Mouse (Mus musculus) spleen, postnatal 10 days (tissue): ENCODE measurements around the gene Ccdc6.
"Not testable (repeated sequence)": the region's sequence is repeated elsewhere in the genome, so short reads cannot be mapped to it uniquely, and the experiment has no call there.

Experiments used
- DNase-seq, 2 experiments: peaks; one replicate each; pipeline ENCODE4 v3.0.0; 2021 to 2022; ENCODE audit warnings: low spot score in 2 of 2

Gene Ccdc6

DNA sequence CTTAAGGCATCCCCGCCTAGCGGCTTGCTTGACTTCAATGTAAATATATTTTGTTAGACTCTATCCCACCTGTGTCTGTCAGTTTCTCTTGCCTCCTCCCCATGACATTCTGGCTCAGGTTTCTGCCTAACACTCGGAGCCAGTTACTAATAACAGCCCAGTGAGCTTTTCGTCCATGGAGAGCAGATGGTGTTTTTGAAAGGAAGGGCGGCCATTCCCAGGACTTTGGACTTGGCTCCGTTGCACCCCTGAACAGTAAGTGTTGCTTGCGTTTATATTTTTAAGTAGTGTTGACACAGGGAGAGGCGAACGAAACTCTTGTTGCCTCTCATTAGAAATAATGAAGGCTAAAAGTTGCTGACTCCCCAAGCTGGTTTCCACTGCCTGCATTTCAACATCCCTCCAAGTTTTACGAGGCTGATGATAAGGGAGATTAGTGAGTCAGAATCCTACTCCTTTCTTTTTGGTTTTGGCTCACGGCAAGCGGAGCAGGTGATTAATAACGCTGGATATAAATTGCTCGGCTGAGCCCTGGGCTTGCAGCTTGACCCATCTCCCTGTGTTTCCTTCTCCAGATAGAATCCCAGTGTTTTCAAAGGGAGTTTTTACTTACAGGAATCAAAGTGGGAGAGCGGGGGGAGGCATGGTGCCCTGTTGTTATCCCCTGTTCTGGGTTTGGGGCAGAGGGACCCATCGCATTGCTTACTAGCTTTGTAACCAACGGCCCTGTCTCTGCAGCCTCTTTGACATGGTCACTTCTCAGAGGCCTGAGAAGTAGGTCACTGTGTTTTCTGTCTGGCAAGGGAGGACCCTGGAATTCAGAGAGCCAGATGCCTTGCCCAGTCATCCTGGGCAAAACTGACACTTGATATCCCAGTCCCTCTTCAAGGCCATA lies 107.8 kb downstream of the Ccdc6 start, which contains the start of gene Mrln:
TSS of gene Mrln (plus strand) at position 160 of the 895 bp plus-strand sequence.
- DNase-seq = no peak

DNA sequence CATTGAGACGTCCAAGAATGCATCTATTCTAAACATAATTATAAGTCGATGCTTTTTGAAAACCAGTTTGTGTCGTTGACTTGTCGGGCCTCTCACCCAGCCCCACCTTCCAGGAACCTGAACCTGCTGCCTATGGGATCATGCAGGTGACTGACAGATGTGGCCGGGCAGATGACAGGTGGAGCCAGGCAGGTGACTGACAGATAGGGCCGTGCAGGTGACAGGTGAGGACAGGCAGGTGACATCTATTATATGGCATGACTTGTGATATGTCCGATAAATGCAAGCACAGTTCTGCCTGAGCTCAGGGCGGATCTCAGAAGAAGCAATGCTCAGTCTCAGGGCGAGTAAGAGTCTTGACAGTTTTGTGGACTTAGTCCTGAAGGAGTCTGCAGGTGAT lies 114.4 kb downstream of the Ccdc6 start:
- DNase-seq = no peak

GRCm38 (mm10) chr10:70220971-70221370 lies 124.0 kb downstream of the Ccdc6 start:
- no peak for DNase-seq

- not testable (repeated sequence) for DNase-seq
Observed at GRCm38 (mm10) chr10:70222231-70222630, 125.3 kb downstream of the Ccdc6 start.

GRCm38 (mm10) chr10:70224571-70224970 lies 127.7 kb downstream of the Ccdc6 start:
- no peak for DNase-seq

DNA sequence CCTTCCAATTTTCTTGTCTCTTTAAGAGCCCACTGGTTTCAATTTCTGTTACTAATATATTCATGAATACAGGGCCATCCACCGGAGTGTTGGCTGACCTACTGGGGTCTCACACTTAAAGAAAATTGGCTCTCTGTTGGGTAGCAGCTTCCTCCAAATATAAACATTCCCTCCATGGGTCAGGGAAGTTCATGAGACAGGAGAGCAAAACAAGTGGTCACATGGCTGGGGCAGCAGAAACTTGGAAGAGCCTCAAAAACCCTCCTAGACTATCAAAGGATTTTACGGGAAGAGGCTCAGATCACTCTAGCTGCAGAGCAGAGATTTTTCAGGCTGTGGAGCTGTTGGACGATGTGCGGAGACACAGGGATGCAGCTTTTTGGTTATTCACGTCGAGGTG lies 128.8 kb downstream of the Ccdc6 start:
- DNase-seq = no peak

DNA sequence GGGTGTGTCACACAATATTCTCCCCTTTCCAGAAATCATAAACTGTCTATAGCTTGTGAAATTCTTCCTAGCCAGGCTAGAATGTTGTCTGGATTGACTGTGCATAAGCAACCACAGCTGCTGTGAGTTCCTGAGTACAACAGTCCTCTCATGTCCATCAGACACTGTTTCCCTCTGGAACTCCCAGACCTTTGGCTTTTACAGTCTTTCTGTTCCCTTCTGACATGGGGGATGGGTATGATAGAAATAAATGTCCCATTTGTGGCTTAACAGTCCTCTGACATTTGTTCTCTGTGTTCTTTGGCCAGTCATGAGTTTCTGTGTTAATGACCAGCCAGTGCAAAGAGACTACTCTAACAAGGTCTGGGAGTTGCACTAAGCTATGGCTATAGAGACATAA lies 129.7 kb downstream of the Ccdc6 start:
- no peak for DNase-seq

GRCm38 (mm10) chr10:70230352-70230751 lies 133.4 kb downstream of the Ccdc6 start:
- DNase-seq = no peak

DNA sequence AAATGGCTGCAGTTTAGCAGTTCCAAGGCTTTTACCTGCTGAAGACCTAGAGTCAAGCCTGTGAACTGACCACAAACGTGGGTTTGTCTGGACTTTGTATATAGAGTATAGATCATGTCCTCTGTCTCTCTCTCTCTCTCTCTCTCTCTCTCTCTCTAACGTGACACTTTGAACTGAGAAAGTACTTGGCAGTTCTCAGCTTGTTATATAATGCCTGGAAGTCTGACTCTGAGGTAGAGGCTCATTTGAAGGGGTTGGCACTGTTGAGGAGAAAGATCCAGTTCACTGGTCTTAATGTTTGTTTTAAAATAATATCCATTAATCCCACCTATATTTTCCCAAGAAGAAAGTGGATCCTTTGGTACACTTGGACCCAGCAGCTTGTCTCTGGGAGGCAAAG lies 141.0 kb downstream of the Ccdc6 start:
- DNase-seq = no peak
